Mouse (Mus musculus): ENCODE measurements around the gene Phf24.

DNA sequence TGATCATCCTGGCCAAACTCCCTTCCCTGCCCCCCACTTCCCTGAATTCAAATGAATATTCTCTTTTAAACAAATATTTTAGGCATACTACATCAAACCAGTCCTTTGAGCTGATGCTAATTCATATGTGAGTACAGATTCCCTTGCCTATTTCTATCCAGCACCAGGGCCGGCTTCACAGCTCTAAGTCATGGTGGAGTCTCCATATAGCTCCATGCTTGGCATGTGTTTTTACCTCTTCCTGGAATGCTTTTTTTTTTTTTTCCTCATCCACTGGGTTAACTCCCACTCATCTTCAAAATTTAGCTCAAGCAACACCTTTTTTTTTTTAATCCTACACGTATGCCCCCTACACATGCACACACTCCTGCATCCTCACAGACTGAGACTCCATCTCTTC lies 5.1 kb downstream of the Phf24 start:
- TF ChIP-seq CTCF (IDR thresholded peaks at IDR 0.05; ENCODE audit: insufficient read depth, low read length) (no peak), POLR2A (IDR thresholded peaks at IDR 0.05; ENCODE audit: borderline replicate concordance, extremely low read depth, low read depth, low read length) (no peak)

Measured in lung, adult 2 months (tissue).